Mouse (Mus musculus) limb, embryonic 14.5 days (tissue): ENCODE results near the gene Tph1. TPM values are rescaled to one million over a fixed set of nuclear protein-coding genes. Genes with fewer than 3 reads are reported as not detected.

Source experiments
- ATAC-seq: fragments of 200-750 bp; cut with Nextera tagmentation; 2 replicates; pipeline ENCODE4 v1.8.0; 2017; ENCODE audit warnings: low read depth, moderate number of reproducible peaks, moderate TSS enrichment; ENCODE audit not compliant: low FRiP score
- DNase-seq: peaks from one replicate; pipeline ENCODE4 v3.0.0-alpha.2; 2015; ENCODE audit warnings: low spot score
- H3K27ac ChIP-seq: fragments of 300-500 bp; sonication (generic); replicated peaks from 2 replicates; pipeline ENCODE4 v1.5.1; 2014; ENCODE audit warnings: low read depth, mild to moderate bottlenecking, low read length, moderate library complexity, mixed read lengths
- H3K27me3 ChIP-seq: fragments of 300-500 bp; sonication (generic); 2 replicates; pipeline ENCODE4 v1.6.1; 2014; ENCODE audit warnings: low read length, mixed read lengths; ENCODE audit not compliant: control insufficient read depth, insufficient read depth
- H3K36me3 ChIP-seq: fragments of 300-500 bp; sonication (generic); 2 replicates; pipeline ENCODE4 v1.6.1; 2014; ENCODE audit warnings: mild to moderate bottlenecking, low read length, moderate library complexity, mixed read lengths; ENCODE audit not compliant: control insufficient read depth, insufficient read depth
- H3K4me1 ChIP-seq: fragments of 300-500 bp; sonication (generic); 2 replicates; pipeline ENCODE4 v1.6.1; 2014; ENCODE audit warnings: antibody characterized with exemption, low read length, mixed read lengths; ENCODE audit not compliant: control insufficient read depth, insufficient read depth
- H3K4me2 ChIP-seq: fragments of 300-500 bp; sonication (generic); replicated peaks from 2 replicates; pipeline ENCODE4 v1.6.1; 2014; ENCODE audit warnings: low read depth, mild to moderate bottlenecking, low read length, moderate library complexity; ENCODE audit not compliant: severe bottlenecking
- H3K4me3 ChIP-seq: fragments of 300-500 bp; sonication (generic); replicated peaks from 2 replicates; pipeline ENCODE4 v1.5.1; 2014; ENCODE audit warnings: low read length
- H3K9ac ChIP-seq: fragments of 300-500 bp; sonication (generic); 2 replicates; pipeline ENCODE4 v1.6.1; 2014; ENCODE audit warnings: mild to moderate bottlenecking, low read depth, low read length, moderate library complexity; ENCODE audit not compliant: severe bottlenecking
- H3K9me3 ChIP-seq: fragments of 300-500 bp; sonication (generic); 2 replicates; pipeline ENCODE4 v1.6.1; 2016; ENCODE audit warnings: low read length; ENCODE audit not compliant: control insufficient read depth
- POLR2A ChIP-seq: fragments of 200-500 bp; IDR thresholded peaks from 2 replicates; pipeline ENCODE4 v1.8.0; 2012; ENCODE audit warnings: inconsistent platforms, mild to moderate bottlenecking, moderate library complexity, borderline replicate concordance; ENCODE audit not compliant: insufficient read depth, insufficient read length; ENCODE audit errors: extremely low read depth
- WGBS: fragments of 180-500 bp; shearing (Covaris S2); extraction: QIAGEN DNeasy Blood & Tissue Kit; methylation state at CpG from one replicate; pipeline ENCODE4 v1.1.7; 2014; 5-methylcytosine and 5-hydroxymethylcytosine counted together
- polyA plus RNA-seq, 2 experiments: library from polyadenylated mRNA; depleted of rRNA in 1 of 2; stranded (reverse) in 1 of 2; unstranded in 1 of 2; fragments of >200 nt; fragmentation: Nextera tagmentation in 1 of 2; extraction: Ambion mirVana in 1 of 2; gene quantifications; 2 replicates each; pipeline versions ENCODE4 v1.2.1 to v1.2.3; 2012 to 2014

The Tph1 gene
- polyA plus RNA-seq, 2 experiments, result 0.29 to 1.6 TPM

DNA sequence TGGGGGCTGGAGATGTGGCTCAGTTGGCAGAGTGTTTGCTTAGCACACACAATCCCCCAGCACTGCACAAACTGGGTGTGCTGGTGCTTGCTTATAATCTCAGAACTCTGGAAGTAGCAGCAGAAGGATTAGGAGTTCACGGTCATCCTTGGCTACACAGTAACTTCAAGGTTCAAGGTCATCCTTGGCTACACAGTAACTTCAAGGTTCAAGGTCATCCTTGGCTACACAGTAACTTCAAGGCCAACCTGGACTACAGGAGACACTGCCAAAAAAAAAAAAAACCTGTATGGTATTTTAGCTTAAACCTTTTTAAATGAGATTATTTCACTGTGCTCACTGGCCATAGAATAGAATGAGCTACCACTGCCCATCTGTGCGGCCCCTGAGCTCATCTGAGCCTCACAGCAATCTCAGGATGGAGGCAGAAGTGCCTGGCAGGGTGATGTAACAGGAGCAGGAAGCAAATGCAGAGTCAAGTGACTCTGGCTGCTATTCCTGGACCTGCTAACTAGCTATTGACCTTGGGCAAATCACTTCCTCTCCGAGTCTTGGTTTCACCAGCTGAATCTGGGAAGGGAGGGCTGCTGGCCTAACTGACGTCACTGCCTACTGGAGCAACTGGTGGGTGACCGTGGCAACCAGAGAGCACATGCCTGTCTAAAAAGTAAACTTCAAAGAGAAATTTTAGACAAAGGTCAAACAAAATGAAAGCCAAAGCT lies 56.9 kb downstream of the Tph1 start:
- H3K9me3 ChIP-seq, result no peaks in the 10 kb centered on the region
- WGBS, result 59% methylated on average over 5 of the region's 5 CpGs
- TF ChIP-seq POLR2A, result no peak
- no peaks in the 10 kb centered on the region for H3K27me3 ChIP-seq
- H3K4me2 ChIP-seq, result no peak overlapping the region
- peaks cover 6% of the 10 kb centered on the region; the same call in 1 of the 2 replicates for H3K36me3 ChIP-seq
- H3K4me1 ChIP-seq, result peaks cover 4% of the 10 kb centered on the region; the same call in 1 of the 2 replicates
- H3K9ac ChIP-seq, result no peak overlapping the region
- DNase-seq, result no peak
- no peak overlapping the region for H3K4me3 ChIP-seq
- no peak overlapping the region for H3K27ac ChIP-seq
- ATAC-seq, result no peak

DNA sequence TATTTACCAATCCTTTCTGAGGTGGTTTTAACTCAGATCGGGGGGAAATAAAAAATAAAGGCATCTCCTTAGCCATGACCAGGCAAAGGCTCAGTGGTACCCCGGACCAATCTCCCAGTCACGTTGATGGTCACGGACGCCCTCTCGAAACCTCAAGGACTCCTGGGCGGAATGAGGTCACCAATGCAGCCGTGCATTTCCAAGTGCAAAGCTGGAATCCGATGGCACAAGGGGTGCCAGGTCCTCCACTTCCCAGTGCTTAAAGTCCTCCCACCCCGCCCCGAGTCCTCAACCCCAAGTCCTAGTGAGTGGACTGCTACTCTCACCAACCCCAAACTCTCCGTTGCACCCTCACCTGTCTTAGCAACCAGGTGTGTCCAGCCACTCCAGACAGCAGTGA lies 58.1 kb downstream of the Tph1 start:
- TF ChIP-seq POLR2A, result no peak
- H3K27ac ChIP-seq, result no peak overlapping the region
- H3K27me3 ChIP-seq, result no peaks in the 10 kb centered on the region
- H3K4me3 ChIP-seq, result no peak overlapping the region
- 94% methylated on average over 12 of the region's 12 CpGs for WGBS
- no peak overlapping the region for H3K9ac ChIP-seq
- no peak for DNase-seq
- no peaks in the 10 kb centered on the region for H3K9me3 ChIP-seq
- peaks cover 4% of the 10 kb centered on the region; the same call in 1 of the 2 replicates for H3K4me1 ChIP-seq
- no peak overlapping the region for H3K4me2 ChIP-seq
- peaks cover 6% of the 10 kb centered on the region; the same call in 1 of the 2 replicates for H3K36me3 ChIP-seq
- ATAC-seq, result no peak

DNA sequence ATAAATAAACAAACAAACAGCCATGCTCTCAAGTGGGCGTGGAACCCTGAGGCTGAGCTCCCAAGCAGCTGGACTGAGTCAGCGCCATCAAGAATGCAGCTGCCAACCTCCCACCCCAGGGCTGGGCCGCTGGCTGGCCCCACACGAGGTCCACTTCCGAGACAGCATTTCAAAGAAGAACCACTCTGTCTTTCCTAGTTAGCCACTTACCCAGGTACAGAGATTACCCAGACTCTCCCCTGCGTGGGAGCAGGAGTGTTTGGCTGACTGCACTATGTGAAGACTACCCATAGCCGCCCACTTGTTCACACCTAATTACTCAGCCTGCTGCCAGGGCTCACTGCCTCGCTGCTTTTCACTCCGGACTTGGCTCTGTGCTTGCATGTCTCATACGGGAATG lies 59.2 kb downstream of the Tph1 start:
- 56% methylated on average over 10 of the region's 10 CpGs for WGBS
- Histone ChIP-seq H3K27me3 (no peaks in the 10 kb centered on the region), H3K4me2 (no peak overlapping the region), H3K36me3 (peaks cover 6% of the 10 kb centered on the region; the same call in 1 of the 2 replicates), H3K9ac (no peak overlapping the region), H3K4me3 (no peak overlapping the region), H3K9me3 (no peaks in the 10 kb centered on the region), H3K27ac (no peak overlapping the region), H3K4me1 (peaks cover 4% of the 10 kb centered on the region; the same call in 1 of the 2 replicates)
- TF ChIP-seq POLR2A, result no peak
- DNase-seq (no peak), ATAC-seq (no peak)

DNA sequence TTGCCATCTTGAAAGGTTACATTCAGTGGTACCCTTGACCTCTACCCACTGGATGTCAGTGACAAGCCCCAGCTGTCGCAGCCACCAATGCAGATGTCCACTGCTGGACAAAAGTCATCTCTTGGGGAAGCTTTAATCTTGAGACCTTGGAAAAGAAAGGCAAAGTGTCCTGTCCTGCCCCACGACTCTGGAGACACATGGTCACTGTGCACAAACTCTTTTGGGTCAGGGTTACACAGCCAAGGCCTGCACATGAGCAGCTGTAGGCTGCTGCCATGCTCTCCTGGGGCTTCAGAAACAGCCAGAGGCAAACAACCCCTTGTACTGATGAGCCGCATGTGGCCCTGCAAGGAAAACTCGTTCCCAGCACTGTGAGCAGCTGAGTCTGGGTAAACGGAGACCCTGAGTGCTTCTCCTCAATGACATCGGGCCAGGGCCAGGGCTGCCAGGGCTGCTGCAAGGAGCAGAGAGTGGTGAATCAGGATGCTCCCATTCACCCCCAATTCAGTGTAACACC lies 59.9 kb downstream of the Tph1 start:
- Histone ChIP-seq H3K4me3 (no peak overlapping the region), H3K4me2 (no peak overlapping the region), H3K9ac (0 out of 2 replicates have a peak overlapping the region, but pooled peaks have one; percentile 16), H3K4me1 (peaks cover 4% of the 10 kb centered on the region; the same call in 1 of the 2 replicates), H3K27me3 (no peaks in the 10 kb centered on the region), H3K36me3 (peaks cover 6% of the 10 kb centered on the region; the same call in 1 of the 2 replicates), H3K27ac (no peak overlapping the region), H3K9me3 (no peaks in the 10 kb centered on the region)
- TF ChIP-seq POLR2A, result no peak
- 67% methylated on average over 6 of the region's 6 CpGs for WGBS
- no peak for DNase-seq
- no peak for ATAC-seq

DNA sequence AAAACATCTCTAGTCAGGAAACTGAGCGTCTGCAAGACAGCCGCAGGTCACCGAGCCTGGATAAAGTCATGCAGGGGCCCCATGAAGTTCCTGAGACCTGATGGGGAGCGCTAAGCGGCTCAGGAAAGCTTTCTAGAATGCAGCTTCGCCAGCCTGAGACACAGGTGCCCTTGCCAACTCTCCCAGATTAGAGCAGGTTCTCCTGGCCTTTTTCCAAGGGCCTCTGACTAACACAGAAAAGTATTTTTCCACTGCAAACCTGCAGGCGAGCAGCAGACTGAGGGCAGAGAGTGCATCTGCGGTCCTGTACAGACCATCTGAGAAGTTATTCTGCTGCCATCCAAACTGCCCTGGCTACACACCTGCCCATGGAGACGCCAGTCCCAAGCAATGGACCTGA lies 60.4 kb downstream of the Tph1 start:
- 70% methylated on average over 9 of the region's 9 CpGs for WGBS
- no peaks in the 10 kb centered on the region for H3K9me3 ChIP-seq
- H3K9ac ChIP-seq, result 0 out of 2 replicates have a peak overlapping the region, but pooled peaks have one; percentile 16
- peaks cover 6% of the 10 kb centered on the region; the same call in 1 of the 2 replicates for H3K36me3 ChIP-seq
- H3K4me3 ChIP-seq, result no peak overlapping the region
- H3K27me3 ChIP-seq, result no peaks in the 10 kb centered on the region
- no peak for ATAC-seq
- no peak overlapping the region for H3K4me2 ChIP-seq
- no peak for TF ChIP-seq POLR2A
- no peak overlapping the region for H3K27ac ChIP-seq
- H3K4me1 ChIP-seq, result peaks cover 4% of the 10 kb centered on the region; the same call in 1 of the 2 replicates
- peak; percentile 25 for DNase-seq
